Mouse (Mus musculus) limb, embryonic 12.5 days (tissue): Measurements from ENCODE around the gene Cdca7. TPM values are rescaled to one million over a fixed set of nuclear protein-coding genes. Genes with fewer than 3 reads are reported as not detected.

Source experiments
- ATAC-seq: fragments of 200-750 bp; cut with Nextera tagmentation; 2 replicates; pipeline ENCODE4 v1.8.0; 2017; ENCODE audit warnings: low read depth, moderate TSS enrichment; ENCODE audit not compliant: insufficient number of reproducible peaks, insufficient read depth, low FRiP score, low TSS enrichment
- H3K27ac ChIP-seq: fragments of 300-500 bp; sonication (generic); 2 replicates; pipeline ENCODE4 v1.5.1; 2016; ENCODE audit warnings: mild to moderate bottlenecking, moderate library complexity
- H3K27me3 ChIP-seq: fragments of 300-500 bp; sonication (generic); 2 replicates; pipeline ENCODE4 v1.6.1; 2016; ENCODE audit warnings: mild to moderate bottlenecking, moderate library complexity
- H3K36me3 ChIP-seq: fragments of 300-500 bp; sonication (generic); 2 replicates; pipeline ENCODE4 v1.6.1; 2016; ENCODE audit warnings: mild to moderate bottlenecking, moderate library complexity
- H3K4me1 ChIP-seq: fragments of 300-500 bp; sonication (generic); replicated peaks from 2 replicates; pipeline ENCODE4 v1.6.1; 2016
- H3K4me2 ChIP-seq: fragments of 300-500 bp; sonication (generic); 2 replicates; pipeline ENCODE4 v1.6.1; 2016; ENCODE audit warnings: mild to moderate bottlenecking, moderate library complexity
- H3K4me3 ChIP-seq: fragments of 300-500 bp; sonication (generic); replicated peaks from 2 replicates; pipeline ENCODE4 v1.5.1; 2016; ENCODE audit warnings: mild to moderate bottlenecking
- H3K9ac ChIP-seq: fragments of 300-500 bp; sonication (generic); replicated peaks from 2 replicates; pipeline ENCODE4 v1.6.1; 2016; ENCODE audit warnings: mild to moderate bottlenecking, moderate library complexity
- H3K9me3 ChIP-seq: fragments of 300-500 bp; sonication (generic); 2 replicates; pipeline ENCODE4 v1.6.1; 2016; ENCODE audit warnings: mild to moderate bottlenecking, moderate library complexity
- WGBS: fragments of 180-500 bp; shearing (Covaris S2); methylation state at CpG from one replicate; pipeline ENCODE4 v1.1.7; 2016; 5-methylcytosine and 5-hydroxymethylcytosine counted together
- polyA plus RNA-seq: library from polyadenylated mRNA; unstranded; fragments of >200 nt; fragmentation: Nextera tagmentation; extraction: Ambion mirVana; gene quantifications from 2 replicates; pipeline ENCODE4 v1.2.1, GENCODE M21; 2016

The Cdca7 gene
- polyA plus RNA-seq, 1 experiment from 2014 or later, result 246 TPM

- Histone ChIP-seq H3K27me3 (peaks cover 14% of the 10 kb centered on the region), H3K9ac (no peak overlapping the region)
Observed at GRCm38 (mm10) chr2:72516720-72517089, 40.7 kb downstream of the Cdca7 start.

GRCm38 (mm10) chr2:72524022-72524421 is 48.1 kb downstream of the Cdca7 start:
- Histone ChIP-seq H3K36me3 (no peaks in the 10 kb centered on the region), H3K4me3 (no peak overlapping the region), H3K9ac (no peak overlapping the region), H3K4me2 (no peak overlapping the region), H3K27me3 (0 out of 2 replicates have a peak, but pooled peaks cover 2% of the 10 kb centered on the region), H3K27ac (no peak overlapping the region), H3K4me1 (peaks cover 20% of the 10 kb centered on the region), H3K9me3 (no peaks in the 10 kb centered on the region)
- 21% methylated on average over 12 of the region's 12 CpGs for WGBS
- ATAC-seq, result no peak

More at GRCm38 (mm10) chr2:72516720-72517089, 40.7 kb downstream of the Cdca7 start:
- Histone ChIP-seq H3K27ac (no peak overlapping the region), H3K4me3 (no peak overlapping the region), H3K9me3 (no peaks in the 10 kb centered on the region), H3K4me1 (peaks cover 16% of the 10 kb centered on the region), H3K36me3 (no peaks in the 10 kb centered on the region), H3K4me2 (peak overlapping the region; percentile 41)
- WGBS, result 33% methylated on average over 8 of the region's 8 CpGs
- no peak for ATAC-seq

- no peak for ATAC-seq
- 77% methylated on average over 3 of the region's 3 CpGs for WGBS
- no peak overlapping the region for H3K4me2 ChIP-seq
- H3K9me3 ChIP-seq, result no peaks in the 10 kb centered on the region
- H3K36me3 ChIP-seq, result no peaks in the 10 kb centered on the region
- no peaks in the 10 kb centered on the region for H3K27me3 ChIP-seq
- H3K27ac ChIP-seq, result no peak overlapping the region
- no peak overlapping the region for H3K4me3 ChIP-seq
- H3K9ac ChIP-seq, result no peak overlapping the region
- peaks cover 28% of the 10 kb centered on the region for H3K4me1 ChIP-seq
Observed at GRCm38 (mm10) chr2:72525556-72525955, 49.6 kb downstream of the Cdca7 start.

- no peak overlapping the region for H3K4me3 ChIP-seq
- no peak for ATAC-seq
- peaks cover 17% of the 10 kb centered on the region for H3K4me1 ChIP-seq
- H3K4me2 ChIP-seq, result no peak overlapping the region
- no peaks in the 10 kb centered on the region for H3K36me3 ChIP-seq
- H3K27me3 ChIP-seq, result no peaks in the 10 kb centered on the region
- no peak overlapping the region for H3K9ac ChIP-seq
- no peak overlapping the region for H3K27ac ChIP-seq
- WGBS, result 78% methylated on average over 10 of the region's 10 CpGs
- no peaks in the 10 kb centered on the region for H3K9me3 ChIP-seq
Observed at GRCm38 (mm10) chr2:72529026-72529357, 53.0 kb downstream of the Cdca7 start.

GRCm38 (mm10) chr2:72529358-72530319 is 53.7 kb downstream of the Cdca7 start:
- Histone ChIP-seq H3K4me3 (no peak overlapping the region), H3K9ac (no peak overlapping the region), H3K4me1 (peaks cover 10% of the 10 kb centered on the region), H3K4me2 (peak overlapping the region; percentile 14; the same call in 1 of the 2 replicates), H3K27ac (no peak overlapping the region), H3K9me3 (no peaks in the 10 kb centered on the region), H3K27me3 (no peaks in the 10 kb centered on the region), H3K36me3 (no peaks in the 10 kb centered on the region)
- ATAC-seq, result no peak
- WGBS, result 55% methylated on average over 25 of the region's 25 CpGs

GRCm38 (mm10) chr2:72535889-72536288 is 59.9 kb downstream of the Cdca7 start:
- Histone ChIP-seq H3K4me2 (no peak overlapping the region), H3K4me3 (no peak overlapping the region), H3K27me3 (no peaks in the 10 kb centered on the region), H3K27ac (no peak overlapping the region), H3K4me1 (no peaks in the 10 kb centered on the region), H3K9me3 (no peaks in the 10 kb centered on the region), H3K9ac (no peak overlapping the region), H3K36me3 (no peaks in the 10 kb centered on the region)
- WGBS, result 46% methylated on average over 1 of the region's 1 CpGs
- no peak for ATAC-seq

Other genes starting within 250 kb of the Cdca7 start
- gene Map3k20, start 190.5 kb upstream of the Cdca7 start, polyA plus RNA-seq, result 9.7 and 10.9 TPM in 2 replicates